Mouse (Mus musculus) natural killer cell, adult 2 months (primary cell): ENCODE measurements around the gene Neu3.

Experiments
- DNase-seq, 2 experiments: peaks; one replicate each; pipeline ENCODE4 v3.0.0; 2022; ENCODE audit warnings: low spot score in 2 of 2

Gene Neu3

DNA sequence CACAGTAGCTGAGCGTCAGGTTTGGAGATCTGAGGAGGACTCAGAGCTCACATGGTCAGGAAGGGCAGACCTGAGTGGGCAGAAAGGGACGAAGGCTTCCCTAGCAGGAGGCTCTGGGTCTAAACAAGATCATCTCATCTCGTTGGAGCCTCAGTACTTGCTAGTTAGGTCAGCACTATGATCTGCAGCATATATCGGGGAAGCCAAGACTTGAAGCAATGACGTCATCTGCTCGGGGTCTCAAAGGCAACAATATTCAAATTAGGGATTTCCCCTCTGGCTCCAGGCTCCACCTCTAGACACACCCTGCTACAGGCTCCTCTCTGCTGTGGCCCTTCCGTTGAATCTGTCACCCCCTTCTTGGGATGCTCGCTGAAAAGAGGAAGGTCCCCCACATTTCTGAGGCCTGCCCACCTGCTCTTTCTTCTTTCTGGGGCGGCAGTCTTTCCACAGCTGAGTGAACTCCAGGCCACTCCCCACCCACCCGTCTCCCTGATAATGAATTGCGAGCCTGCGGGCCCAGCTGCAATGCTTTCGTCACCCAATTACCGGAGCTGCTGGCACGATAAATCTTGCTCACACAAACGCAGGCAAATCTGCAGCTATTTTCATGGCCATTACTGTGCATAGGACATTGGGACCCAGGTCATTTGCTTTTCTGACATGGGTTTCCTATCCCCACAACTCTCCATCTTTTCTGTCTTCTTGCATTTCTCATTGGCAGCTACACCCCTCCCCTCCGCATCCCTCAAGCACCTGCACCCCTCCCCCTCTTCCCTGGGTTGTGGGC, 32.8 kb downstream of the Neu3 start:
- DNase-seq = peak; percentile 33 to 81

DNA sequence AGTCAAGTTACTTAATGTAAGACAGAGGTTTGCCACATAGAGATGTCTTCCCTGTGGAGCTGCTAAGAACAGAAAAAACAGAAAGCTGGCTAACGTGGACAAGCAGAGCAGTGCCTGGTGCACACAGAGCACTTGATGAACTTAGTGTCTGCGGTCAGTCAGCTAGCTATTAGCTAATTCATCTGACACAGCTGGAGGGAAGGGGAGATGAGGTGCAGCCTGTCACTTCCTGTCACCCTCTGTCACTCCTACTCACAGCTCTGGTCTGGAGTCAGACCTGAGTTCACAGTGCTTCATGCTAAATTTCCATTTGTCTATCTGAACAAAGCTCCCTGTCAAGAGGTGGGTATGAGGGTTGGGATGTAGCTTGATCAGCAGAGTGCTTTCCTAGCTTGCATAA, 34.1 kb downstream of the Neu3 start:
- peak in 1 of 2 experiments; percentile 12 for DNase-seq

DNA sequence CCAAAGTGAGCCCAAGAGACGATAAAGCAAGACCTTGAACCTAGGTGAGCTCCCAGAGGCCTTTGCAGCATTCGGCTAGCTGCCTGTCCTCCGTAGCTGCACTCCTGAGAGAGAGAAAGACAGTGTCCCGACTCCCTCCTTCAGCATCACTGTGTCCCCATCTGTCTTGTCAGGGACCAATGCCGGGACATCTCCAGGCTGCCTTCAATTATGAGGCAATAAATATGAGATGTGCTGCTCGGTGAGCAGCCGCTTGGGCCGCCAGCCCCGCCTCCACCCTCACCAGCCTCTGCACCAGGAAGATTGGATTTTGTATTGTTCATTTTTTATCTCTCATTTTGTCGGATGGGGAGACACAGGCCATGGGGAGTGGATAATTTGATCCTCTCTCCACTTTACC, 37.4 kb downstream of the Neu3 start:
- DNase-seq = no peak

DNA sequence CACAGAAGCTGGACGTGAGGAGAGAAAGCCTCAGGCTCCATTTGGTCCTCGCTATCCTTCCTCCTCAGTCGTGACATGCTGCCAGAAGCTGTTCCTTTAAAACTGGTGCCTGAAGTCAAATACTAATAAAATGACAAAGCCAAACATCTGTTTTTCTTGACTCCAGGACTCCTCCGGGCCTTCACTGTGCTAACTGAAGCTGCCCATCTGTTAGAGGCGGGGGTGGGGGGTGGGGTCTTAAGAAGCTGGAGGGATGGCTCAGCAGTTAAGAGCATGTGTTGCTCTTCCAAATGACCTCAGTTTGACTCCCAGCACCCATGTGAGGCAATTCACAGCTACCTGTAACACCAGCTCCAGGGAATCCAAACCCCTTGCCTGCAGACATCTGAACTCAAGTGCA, 39.7 kb downstream of the Neu3 start:
- no peak for DNase-seq

DNA sequence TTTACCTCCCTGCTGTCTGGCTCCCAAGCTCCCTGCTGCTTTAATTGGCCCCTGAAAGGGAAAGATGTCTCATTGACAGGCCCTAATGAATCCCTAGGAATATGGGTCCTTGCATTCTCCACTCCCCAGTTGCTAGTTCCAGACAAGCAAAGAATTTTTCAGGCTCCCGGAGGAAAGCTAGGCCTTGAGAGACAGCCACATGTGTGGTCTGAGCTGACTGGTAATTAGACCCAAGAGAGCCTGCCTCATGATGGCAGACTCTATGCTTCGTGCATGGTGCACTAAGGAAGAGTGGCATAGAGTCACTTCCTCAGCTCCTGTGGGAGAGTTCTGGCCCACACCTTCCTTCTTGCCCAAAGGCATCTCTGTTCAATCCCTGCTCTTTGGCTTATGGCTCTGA, 40.3 kb downstream of the Neu3 start:
- no peak for DNase-seq

DNA sequence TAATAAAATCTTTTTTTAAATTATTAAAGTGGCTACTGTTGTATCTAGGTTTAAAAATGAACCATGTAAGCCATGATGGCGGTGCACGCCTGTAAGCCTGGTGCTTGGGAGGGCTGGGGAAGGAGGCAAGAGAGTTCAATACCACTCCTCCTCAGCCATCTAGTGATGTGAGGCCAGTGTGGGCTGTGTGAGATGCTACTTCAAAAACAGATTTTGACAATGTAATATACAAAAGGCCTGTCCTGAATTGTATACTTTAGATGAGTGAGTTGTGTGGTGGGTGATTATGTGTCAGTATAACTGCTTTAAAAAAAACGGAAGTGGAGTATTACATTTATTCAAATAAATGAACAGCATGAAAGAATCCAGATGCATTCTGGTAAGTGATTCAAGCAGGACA, 41.4 kb downstream of the Neu3 start:
- DNase-seq = no peak

DNA sequence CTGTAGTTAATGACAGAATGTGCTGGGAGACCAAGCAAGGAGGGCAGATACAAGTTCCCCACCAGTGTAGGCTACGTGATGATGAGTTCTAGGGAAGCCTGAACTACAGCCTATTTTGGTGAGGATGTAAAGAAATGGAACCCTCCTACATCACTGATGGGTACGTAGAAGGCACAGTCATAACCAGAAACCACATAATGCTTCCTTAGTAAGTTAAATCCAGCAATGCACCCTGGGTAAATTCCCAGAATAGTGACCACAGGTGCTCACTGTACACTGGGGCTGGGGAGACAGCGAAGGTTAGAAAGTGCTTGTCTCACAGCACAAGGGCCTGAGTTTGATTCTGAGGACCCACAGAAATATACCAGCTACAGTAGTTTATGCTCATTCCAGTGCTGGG, 42.7 kb downstream of the Neu3 start:
- DNase-seq = no peak

DNA sequence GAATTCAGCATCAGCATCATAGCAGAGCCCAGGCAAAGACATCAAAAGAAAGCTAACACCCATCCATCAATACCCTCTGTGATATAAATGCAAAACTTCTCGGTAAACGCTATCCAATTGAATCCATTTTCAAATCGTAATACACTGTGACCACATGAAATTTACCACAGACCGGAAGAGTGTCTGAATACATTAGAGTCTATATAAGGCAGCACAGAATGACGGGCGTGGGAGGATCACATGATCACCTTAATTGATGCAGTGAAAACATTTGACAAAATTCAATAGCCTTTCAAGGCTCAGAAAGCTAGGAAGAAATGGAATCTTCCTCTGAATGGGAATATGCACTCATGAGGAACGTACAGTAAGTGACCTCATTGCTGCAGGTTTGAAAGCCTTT, 44.8 kb downstream of the Neu3 start:
- DNase-seq = no peak

DNA sequence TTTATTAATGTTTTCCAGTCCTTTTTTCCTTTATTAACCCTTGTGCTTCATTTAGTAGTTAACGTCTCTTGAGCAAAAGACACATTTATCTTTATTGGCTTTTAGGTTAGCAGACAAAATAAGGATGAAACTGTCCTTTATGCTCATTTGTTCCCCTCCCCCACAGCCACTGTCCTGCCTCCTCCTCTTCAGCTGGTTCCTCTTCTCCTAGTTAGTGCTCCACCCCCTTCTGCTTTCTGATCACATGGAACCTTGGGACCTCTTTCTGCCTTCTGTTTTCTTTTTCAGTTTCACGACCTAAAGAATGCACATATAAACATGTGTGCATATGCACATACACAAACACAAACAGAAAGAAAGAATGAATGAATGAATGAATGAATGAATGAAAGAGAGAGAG, 46.3 kb downstream of the Neu3 start:
- DNase-seq = peak in 1 of 2 experiments; percentile 12

DNA sequence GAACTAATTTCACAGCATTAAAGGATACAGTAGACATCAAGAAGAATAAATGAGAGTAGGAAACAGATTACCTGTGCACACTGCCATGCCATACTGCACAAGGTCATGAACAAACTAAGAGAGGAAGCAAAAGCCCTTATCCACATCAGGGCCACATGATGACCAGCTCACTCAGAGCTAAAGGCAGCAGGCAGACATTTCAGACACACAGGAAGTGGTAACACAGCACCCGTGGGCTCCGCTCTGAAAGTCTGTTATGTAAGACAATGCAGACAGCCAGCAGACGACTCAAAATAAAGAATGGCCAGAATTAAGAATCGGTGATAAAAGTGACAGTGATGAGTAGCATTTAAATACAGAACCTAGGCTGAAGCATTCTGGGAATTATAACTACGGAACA, 46.8 kb downstream of the Neu3 start:
- DNase-seq = peak; percentile 14 to 21

DNA sequence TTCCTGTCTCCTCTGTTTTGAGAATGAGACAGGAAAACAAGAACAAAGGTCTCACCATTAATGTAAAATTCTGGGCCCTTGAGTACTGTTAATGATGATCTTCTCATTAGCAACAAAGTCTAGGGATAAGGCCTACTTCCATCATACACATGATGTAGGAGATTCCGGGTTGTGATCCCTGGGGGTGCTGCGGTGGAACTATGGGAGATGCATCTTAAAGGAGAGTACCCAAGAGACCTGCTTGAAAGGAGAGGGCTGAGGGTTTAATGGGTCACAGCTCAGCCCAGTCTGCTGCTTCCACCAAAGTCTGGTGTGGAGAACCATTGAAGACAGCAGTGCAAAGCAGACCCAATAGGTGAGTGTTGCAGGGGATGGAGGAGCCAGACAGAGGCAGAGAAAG, 65.0 kb downstream of the Neu3 start, which contains the start of gene Olfr521:
TSS of gene Olfr521 (plus strand) at position 301 of the 400 bp plus-strand sequence.
- no peak for DNase-seq
